Mouse (Mus musculus): ENCODE results near the gene Pacrg. TPM values are rescaled to one million over a fixed set of nuclear protein-coding genes. Genes with fewer than 3 reads are reported as not detected.

The Pacrg gene
- polyA plus RNA-seq, 1 experiment from 2014 or later: 6.4 TPM

- H3K4me2 ChIP-seq (ENCODE audit: low read depth): no peak overlapping the region
- H3K9me3 ChIP-seq (ENCODE audit: control insufficient read depth, low read length): no peaks in the 10 kb centered on the region
- H3K27me3 ChIP-seq (ENCODE audit: control insufficient read depth, insufficient read depth, low read length): no peaks in the 10 kb centered on the region
- 83% methylated on average over 6 of the region's 6 CpGs for WGBS
- DNase-seq (ENCODE audit: low spot score) (no peak), ATAC-seq (ENCODE audit: insufficient read depth, low FRiP score, low TSS enrichment) (no peak)
- H3K36me3 ChIP-seq (ENCODE audit: control insufficient read depth, insufficient read depth, low read length): no peaks in the 10 kb centered on the region
- no peak overlapping the region for H3K9ac ChIP-seq (ENCODE audit: low read length)
- no peak overlapping the region for H3K4me3 ChIP-seq (ENCODE audit: low read depth, low read length)
- H3K4me1 ChIP-seq (ENCODE audit: control insufficient read depth, insufficient read depth, low read length): peaks cover 5% of the 10 kb centered on the region; the same call in 1 of the 2 replicates
- H3K27ac ChIP-seq (ENCODE audit: low read depth, low read length): no peak overlapping the region
These were observed 453.6 kb downstream of the Pacrg start for GRCm38 (mm10) chr17:10386548-10386947.

GRCm38 (mm10) chr17:10383406-10383805 lies 456.7 kb downstream of the Pacrg start:
- 88% methylated on average over 6 of the region's 6 CpGs for WGBS
- H3K36me3 ChIP-seq (ENCODE audit: control insufficient read depth, insufficient read depth, low read length): no peaks in the 10 kb centered on the region
- H3K27me3 ChIP-seq (ENCODE audit: control insufficient read depth, insufficient read depth, low read length): no peaks in the 10 kb centered on the region
- no peak overlapping the region for H3K4me3 ChIP-seq (ENCODE audit: low read depth, low read length)
- no peak overlapping the region for H3K9ac ChIP-seq (ENCODE audit: low read length)
- no peak for ATAC-seq (ENCODE audit: insufficient read depth, low FRiP score, low TSS enrichment)
- H3K4me1 ChIP-seq (ENCODE audit: control insufficient read depth, insufficient read depth, low read length): no peaks in the 10 kb centered on the region
- no peaks in the 10 kb centered on the region for H3K9me3 ChIP-seq (ENCODE audit: control insufficient read depth, low read length)
- DNase-seq (ENCODE audit: low spot score): no peak
- H3K27ac ChIP-seq (ENCODE audit: low read depth, low read length): no peak overlapping the region
- no peak overlapping the region for H3K4me2 ChIP-seq (ENCODE audit: low read depth)

- peaks cover 9% of the 10 kb centered on the region for H3K4me1 ChIP-seq (ENCODE audit: control insufficient read depth, insufficient read depth, low read length)
- ATAC-seq (ENCODE audit: insufficient read depth, low FRiP score, low TSS enrichment): no peak
- H3K36me3 ChIP-seq (ENCODE audit: control insufficient read depth, insufficient read depth, low read length): no peaks in the 10 kb centered on the region
- no peak overlapping the region for H3K4me2 ChIP-seq (ENCODE audit: low read depth)
- H3K27ac ChIP-seq (ENCODE audit: low read depth, low read length): no peak overlapping the region
- 87% methylated on average over 10 of the region's 10 CpGs for WGBS
- H3K4me3 ChIP-seq (ENCODE audit: low read depth, low read length): no peak overlapping the region
- no peaks in the 10 kb centered on the region for H3K9me3 ChIP-seq (ENCODE audit: control insufficient read depth, low read length)
- DNase-seq (ENCODE audit: low spot score): no peak
- H3K27me3 ChIP-seq (ENCODE audit: control insufficient read depth, insufficient read depth, low read length): no peaks in the 10 kb centered on the region
- no peak overlapping the region for H3K9ac ChIP-seq (ENCODE audit: low read length)
These were observed 461.5 kb downstream of the Pacrg start for GRCm38 (mm10) chr17:10378467-10379175.

DNA sequence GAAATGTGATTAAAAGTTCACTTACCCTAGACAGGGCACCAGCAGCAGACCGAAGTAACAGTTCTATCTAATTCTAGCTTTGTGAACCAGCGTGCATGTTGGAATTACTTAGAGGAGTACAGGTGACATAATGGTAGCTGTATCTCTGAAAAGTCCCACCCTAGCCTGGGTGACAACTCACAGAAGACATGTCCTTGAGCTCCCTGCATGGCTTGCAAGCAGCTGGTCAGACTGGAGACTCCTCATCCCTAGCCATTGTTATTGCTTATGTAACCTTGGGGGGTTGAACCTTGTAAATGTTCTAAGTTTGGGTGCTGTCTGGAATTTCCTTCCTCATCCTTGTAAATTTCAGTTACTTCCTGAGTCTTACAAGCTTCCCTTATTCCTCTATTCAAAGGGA lies 462.5 kb downstream of the Pacrg start:
- H3K27ac ChIP-seq (ENCODE audit: low read depth, low read length): no peak overlapping the region
- H3K36me3 ChIP-seq (ENCODE audit: control insufficient read depth, insufficient read depth, low read length): no peaks in the 10 kb centered on the region
- no peak for DNase-seq (ENCODE audit: low spot score)
- 92% methylated on average over 2 of the region's 2 CpGs for WGBS
- peaks cover 9% of the 10 kb centered on the region for H3K4me1 ChIP-seq (ENCODE audit: control insufficient read depth, insufficient read depth, low read length)
- no peaks in the 10 kb centered on the region for H3K9me3 ChIP-seq (ENCODE audit: control insufficient read depth, low read length)
- no peak overlapping the region for H3K4me3 ChIP-seq (ENCODE audit: low read depth, low read length)
- no peaks in the 10 kb centered on the region for H3K27me3 ChIP-seq (ENCODE audit: control insufficient read depth, insufficient read depth, low read length)
- H3K9ac ChIP-seq (ENCODE audit: low read length): no peak overlapping the region
- H3K4me2 ChIP-seq (ENCODE audit: low read depth): no peak overlapping the region
- no peak for ATAC-seq (ENCODE audit: insufficient read depth, low FRiP score, low TSS enrichment)

DNA sequence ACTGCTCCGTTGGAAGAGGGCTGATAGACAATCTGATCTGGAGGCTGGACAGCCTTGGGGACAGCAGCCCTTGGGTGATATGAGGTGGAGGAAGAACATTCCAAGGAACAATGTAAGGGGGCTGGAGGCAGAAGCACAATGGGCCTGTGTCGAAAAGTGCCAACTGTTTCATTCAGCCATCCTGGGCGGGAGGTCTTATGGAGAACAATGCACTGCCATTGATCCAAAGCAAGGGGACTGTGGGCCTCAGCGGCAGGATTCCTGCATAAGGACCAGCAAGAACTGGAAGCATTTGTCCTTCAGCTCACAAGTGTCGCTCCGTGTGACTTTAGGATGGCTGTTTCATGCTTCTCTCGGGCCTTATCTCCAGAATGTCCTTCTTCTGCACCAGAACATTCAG lies 465.8 kb downstream of the Pacrg start:
- ATAC-seq (ENCODE audit: insufficient read depth, low FRiP score, low TSS enrichment) (no peak), DNase-seq (ENCODE audit: low spot score) (no peak)

DNA sequence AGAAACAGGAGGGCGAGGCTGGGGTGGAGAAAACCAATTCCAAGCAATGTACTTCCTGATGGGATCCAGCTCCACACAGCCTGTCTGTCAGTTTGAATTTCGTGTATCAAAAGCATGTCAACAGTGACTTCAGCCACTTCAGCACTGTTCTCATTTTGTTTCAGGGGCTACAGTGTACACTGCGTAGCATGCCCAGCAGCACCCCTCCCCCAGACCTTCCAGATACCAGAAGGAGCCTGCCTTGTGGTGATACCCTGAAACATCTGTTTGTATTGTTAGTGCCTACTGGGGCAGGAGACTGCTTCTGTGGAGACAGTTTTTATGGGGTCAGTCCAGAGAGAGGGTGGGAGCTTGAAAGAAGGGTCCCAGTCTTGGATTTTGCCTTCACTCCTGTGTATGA lies 466.4 kb downstream of the Pacrg start:
- peaks cover 9% of the 10 kb centered on the region for H3K4me1 ChIP-seq (ENCODE audit: control insufficient read depth, insufficient read depth, low read length)
- H3K27ac ChIP-seq (ENCODE audit: low read depth, low read length): no peak overlapping the region
- 60% methylated on average over 3 of the region's 3 CpGs for WGBS
- H3K9ac ChIP-seq (ENCODE audit: low read length): no peak overlapping the region
- H3K4me2 ChIP-seq (ENCODE audit: low read depth): no peak overlapping the region
- H3K27me3 ChIP-seq (ENCODE audit: control insufficient read depth, insufficient read depth, low read length): no peaks in the 10 kb centered on the region
- no peaks in the 10 kb centered on the region for H3K36me3 ChIP-seq (ENCODE audit: control insufficient read depth, insufficient read depth, low read length)
- ATAC-seq (ENCODE audit: insufficient read depth, low FRiP score, low TSS enrichment): no peak
- DNase-seq (ENCODE audit: low spot score): no peak
- no peaks in the 10 kb centered on the region for H3K9me3 ChIP-seq (ENCODE audit: control insufficient read depth, low read length)
- H3K4me3 ChIP-seq (ENCODE audit: low read depth, low read length): no peak overlapping the region

More for the DNA sequence above, 465.8 kb downstream of the Pacrg start:
- H3K9ac ChIP-seq (ENCODE audit: low read length): no peak overlapping the region
- no peaks in the 10 kb centered on the region for H3K27me3 ChIP-seq (ENCODE audit: control insufficient read depth, insufficient read depth, low read length)
- 36% methylated on average over 7 of the region's 7 CpGs for WGBS
- no peak overlapping the region for H3K27ac ChIP-seq (ENCODE audit: low read depth, low read length)
- H3K4me1 ChIP-seq (ENCODE audit: control insufficient read depth, insufficient read depth, low read length): peaks cover 9% of the 10 kb centered on the region
- no peaks in the 10 kb centered on the region for H3K9me3 ChIP-seq (ENCODE audit: control insufficient read depth, low read length)
- H3K36me3 ChIP-seq (ENCODE audit: control insufficient read depth, insufficient read depth, low read length): no peaks in the 10 kb centered on the region
- H3K4me3 ChIP-seq (ENCODE audit: low read depth, low read length): no peak overlapping the region
- no peak overlapping the region for H3K4me2 ChIP-seq (ENCODE audit: low read depth)

DNA sequence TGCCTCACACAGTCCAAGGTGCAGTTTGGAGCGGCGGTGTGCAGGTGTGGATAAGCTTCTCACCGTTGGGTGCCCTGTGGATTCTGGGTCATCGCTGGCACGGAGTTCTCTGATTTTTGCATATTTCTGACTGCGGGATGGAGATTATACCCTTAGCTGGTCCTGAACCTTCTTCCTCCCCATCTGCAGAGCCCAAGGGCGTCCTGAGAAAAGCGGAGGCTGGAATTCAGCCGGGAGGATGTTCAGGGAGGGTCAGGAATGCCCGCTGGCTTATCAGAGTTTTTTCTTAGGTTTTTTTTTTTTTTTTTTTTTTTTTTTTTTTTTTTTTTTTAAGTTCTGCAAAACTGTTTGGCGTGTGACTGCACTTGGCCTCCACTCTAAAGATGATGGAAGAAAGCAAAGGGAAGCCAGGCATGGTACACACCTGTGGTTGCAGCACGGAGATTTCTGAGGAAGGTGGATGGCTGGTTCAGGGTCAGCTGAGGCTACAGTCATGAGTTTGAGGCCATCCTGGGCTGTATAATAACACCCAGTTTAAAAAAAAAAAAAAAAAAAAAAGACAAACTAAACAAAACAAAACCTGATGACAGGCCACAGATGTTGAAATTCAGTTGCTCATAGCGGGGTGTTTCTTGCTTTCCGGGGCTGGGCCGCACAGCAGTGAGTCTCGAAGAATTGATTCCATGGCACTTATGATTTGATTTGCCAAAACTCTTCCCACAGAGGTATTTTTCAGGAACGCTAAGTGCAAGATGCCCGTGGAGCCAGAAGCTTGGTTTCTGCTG lies 467.9 kb downstream of the Pacrg start:
- Histone ChIP-seq H3K9ac (ENCODE audit: low read length) (no peak overlapping the region), H3K4me2 (ENCODE audit: low read depth) (no peak overlapping the region), H3K27me3 (ENCODE audit: control insufficient read depth, insufficient read depth, low read length) (no peaks in the 10 kb centered on the region), H3K4me3 (ENCODE audit: low read depth, low read length) (no peak overlapping the region), H3K9me3 (ENCODE audit: control insufficient read depth, low read length) (no peaks in the 10 kb centered on the region), H3K4me1 (ENCODE audit: control insufficient read depth, insufficient read depth, low read length) (peaks cover 9% of the 10 kb centered on the region), H3K27ac (ENCODE audit: low read depth, low read length) (no peak overlapping the region), H3K36me3 (ENCODE audit: control insufficient read depth, insufficient read depth, low read length) (no peaks in the 10 kb centered on the region)
- ATAC-seq (ENCODE audit: insufficient read depth, low FRiP score, low TSS enrichment) (no peak), DNase-seq (ENCODE audit: low spot score) (no peak)
- WGBS: 70% methylated on average over 18 of the region's 18 CpGs

GRCm38 (mm10) chr17:10371472-10371871 lies 468.6 kb downstream of the Pacrg start:
- no peak for ATAC-seq (ENCODE audit: insufficient read depth, low FRiP score, low TSS enrichment)
- H3K27ac ChIP-seq (ENCODE audit: low read depth, low read length): no peak overlapping the region
- no peaks in the 10 kb centered on the region for H3K9me3 ChIP-seq (ENCODE audit: control insufficient read depth, low read length)
- H3K36me3 ChIP-seq (ENCODE audit: control insufficient read depth, insufficient read depth, low read length): no peaks in the 10 kb centered on the region
- no peak overlapping the region for H3K4me3 ChIP-seq (ENCODE audit: low read depth, low read length)
- H3K27me3 ChIP-seq (ENCODE audit: control insufficient read depth, insufficient read depth, low read length): no peaks in the 10 kb centered on the region
- whole genome bisulfite sequencing: 80% methylated on average over 8 of the region's 8 CpGs
- no peak overlapping the region for H3K9ac ChIP-seq (ENCODE audit: low read length)
- no peak overlapping the region for H3K4me2 ChIP-seq (ENCODE audit: low read depth)
- H3K4me1 ChIP-seq (ENCODE audit: control insufficient read depth, insufficient read depth, low read length): peaks cover 9% of the 10 kb centered on the region
- no peak for DNase-seq (ENCODE audit: low spot score)

GRCm38 (mm10) chr17:10370660-10371130 lies 469.4 kb downstream of the Pacrg start:
- H3K4me1 ChIP-seq (ENCODE audit: control insufficient read depth, insufficient read depth, low read length): peaks cover 9% of the 10 kb centered on the region
- H3K9ac ChIP-seq (ENCODE audit: low read length): no peak overlapping the region
- no peaks in the 10 kb centered on the region for H3K9me3 ChIP-seq (ENCODE audit: control insufficient read depth, low read length)
- no peak for ATAC-seq (ENCODE audit: insufficient read depth, low FRiP score, low TSS enrichment)
- no peaks in the 10 kb centered on the region for H3K36me3 ChIP-seq (ENCODE audit: control insufficient read depth, insufficient read depth, low read length)
- no peaks in the 10 kb centered on the region for H3K27me3 ChIP-seq (ENCODE audit: control insufficient read depth, insufficient read depth, low read length)
- 73% methylated on average over 8 of the region's 8 CpGs for WGBS
- no peak overlapping the region for H3K27ac ChIP-seq (ENCODE audit: low read depth, low read length)
- no peak for DNase-seq (ENCODE audit: low spot score)
- H3K4me3 ChIP-seq (ENCODE audit: low read depth, low read length): no peak overlapping the region
- no peak overlapping the region for H3K4me2 ChIP-seq (ENCODE audit: low read depth)

Measured in neural tube, embryonic 11.5 days (tissue).